Mouse (Mus musculus): ENCODE measurements around the gene Lingo1.
A peak's percentile ranks its signal among the peaks of the same experiment; 100 is the strongest.

DNA sequence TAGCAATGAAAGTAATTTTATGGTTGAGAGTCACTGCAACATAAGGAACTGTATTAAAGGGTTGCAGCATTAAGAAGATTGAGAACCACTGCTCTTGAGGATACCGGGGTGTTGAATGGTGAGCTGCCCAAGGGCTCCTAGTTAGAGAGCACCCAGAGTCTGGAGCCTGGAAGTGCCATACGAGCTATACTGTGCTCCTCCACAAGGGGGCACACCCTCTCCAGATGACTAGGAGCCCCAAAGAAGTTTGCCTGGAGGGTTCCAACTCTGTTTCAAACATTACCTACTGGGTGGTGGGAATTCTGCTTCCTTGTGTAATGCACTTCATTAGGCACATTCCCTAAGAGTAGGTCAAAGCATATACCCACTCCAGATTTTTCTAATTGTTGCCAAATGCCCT is 70.5 kb downstream of the Lingo1 start:
- TF ChIP-seq CTCF (IDR thresholded peaks at IDR 0.05; ENCODE audit: low read depth, low read length) (peak; percentile 39; the same call in 1 of the 2 replicates), POLR2AphosphoS5 (IDR thresholded peaks at IDR 0.05; ENCODE audit: insufficient replicate concordance, low read depth, low read length) (no peak), GATA1 (IDR thresholded peaks at IDR 0.05; ENCODE audit: borderline replicate concordance, low read length) (no peak), TAL1 (conservative IDR thresholded peaks at IDR 0.05; ENCODE audit: low read depth, low read length) (no peak)

All from G1E (cell line).